Mouse (Mus musculus) retina, postnatal 7 days (tissue): ENCODE measurements around the gene Zer1.
A peak's percentile ranks its signal among the peaks of the same experiment; 100 is the strongest.
"Not testable (repeated sequence)": the region's sequence is repeated elsewhere in the genome, so short reads cannot be mapped to it uniquely, and the experiment has no call there.

Experiments
- DNase-seq: peaks from one replicate; pipeline ENCODE4 v3.0.0-alpha.2; 2012; ENCODE audit warnings: low read depth, low spot score

Gene Zer1

DNA sequence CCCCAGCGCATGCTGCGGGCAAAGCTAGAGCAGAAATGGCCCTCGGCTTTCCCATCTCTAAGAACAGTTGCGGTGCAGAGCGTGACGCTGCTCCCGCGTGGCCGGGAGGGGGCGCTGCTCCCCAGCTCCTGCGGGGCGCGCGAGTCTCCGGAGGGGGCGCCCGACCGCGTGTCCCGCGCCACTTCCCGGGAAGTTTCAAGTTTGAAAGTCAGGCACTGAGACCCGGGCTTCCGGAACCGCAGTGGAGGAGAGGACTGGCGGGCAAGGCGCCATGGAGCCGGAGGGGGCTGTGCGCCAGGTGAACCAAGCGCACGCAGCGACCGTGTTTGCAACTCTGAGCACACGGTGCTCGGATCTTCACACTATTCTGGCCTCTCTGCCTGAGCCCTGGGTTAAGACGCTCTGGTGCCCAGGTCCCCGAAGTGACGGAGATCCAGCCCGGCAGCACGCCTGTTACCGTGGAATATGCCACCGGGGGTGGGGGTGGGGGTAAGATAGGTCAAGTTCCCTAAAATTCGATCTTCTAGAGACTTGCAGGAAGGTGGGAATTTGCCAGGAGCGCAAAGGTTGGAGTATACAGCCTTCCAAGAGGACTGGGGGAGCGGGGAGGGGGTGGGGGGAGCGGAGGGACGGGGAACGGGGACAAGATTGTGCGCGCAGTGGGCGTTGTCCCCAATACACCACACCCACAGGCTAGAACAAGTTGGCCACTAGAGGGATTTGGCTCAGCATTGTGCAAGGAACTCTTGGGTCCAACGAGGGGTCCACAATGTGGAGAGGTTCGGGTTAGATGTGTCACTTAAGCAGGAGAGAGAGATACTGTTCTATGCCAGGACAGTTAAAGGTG, 46.7 kb downstream of the Zer1 start, which contains the start of gene Pkn3:
Pkn3 (plus strand) TSS at position 183 of the 847 bp plus-strand sequence.
- DNase-seq = peak; percentile 71

DNA sequence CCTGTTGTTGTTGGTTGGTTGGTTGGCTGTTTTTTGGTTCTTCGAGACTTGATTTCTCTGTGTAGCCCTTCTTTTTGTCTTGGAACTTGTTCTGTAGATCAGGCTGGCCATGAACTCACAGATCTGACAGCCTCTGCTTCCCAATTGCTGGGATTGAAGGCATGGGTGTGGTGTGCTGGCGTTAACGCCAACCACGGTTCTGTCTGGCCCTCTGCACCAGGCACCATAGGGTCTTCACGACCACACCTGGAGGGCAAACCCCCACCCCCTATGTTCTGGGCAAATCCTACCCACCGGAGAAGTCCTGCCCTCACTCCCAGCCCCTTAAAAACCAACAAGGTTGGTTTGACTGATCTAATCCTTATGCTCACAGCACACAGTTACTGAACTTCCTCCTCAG, 47.4 kb downstream of the Zer1 start:
- no peak for DNase-seq

DNA sequence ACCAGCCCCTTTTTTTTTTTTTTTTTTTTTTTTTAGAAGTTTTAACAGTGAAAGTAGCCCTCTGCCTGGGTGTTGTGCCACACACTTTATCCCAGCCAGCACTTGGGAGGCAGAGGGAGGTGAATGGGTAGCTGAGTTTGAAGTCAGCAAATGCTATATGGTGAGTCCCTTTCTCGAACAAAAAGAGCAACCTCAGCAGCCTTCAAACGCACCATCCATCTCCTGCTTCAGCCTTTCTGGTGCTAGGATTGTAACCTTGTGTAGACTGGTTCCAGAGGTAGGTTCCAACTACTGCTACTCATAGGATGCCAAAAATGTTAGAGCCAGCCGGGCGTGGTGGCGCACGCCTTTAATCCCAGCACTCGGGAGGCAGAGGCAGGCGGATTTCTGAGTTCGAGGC, 47.9 kb downstream of the Zer1 start:
- no peak for DNase-seq

DNA sequence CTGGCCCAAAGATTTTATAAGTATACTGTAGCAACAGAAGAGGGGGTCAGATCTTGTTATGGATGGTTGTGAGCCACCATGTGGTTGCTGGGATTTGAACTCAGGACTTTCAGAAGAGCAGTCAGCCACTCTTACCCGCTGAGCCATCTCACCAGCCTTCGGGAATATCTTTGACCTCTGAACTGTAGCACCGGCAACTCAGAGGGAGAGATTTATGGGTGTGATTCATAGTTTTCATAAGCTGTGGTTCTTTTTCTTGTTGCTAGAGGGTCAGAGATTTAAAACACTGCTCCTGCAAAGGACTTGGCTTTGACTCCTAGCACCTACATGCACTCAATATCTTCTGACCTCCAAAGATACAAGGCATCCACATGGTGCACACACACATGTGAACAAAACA, 48.8 kb downstream of the Zer1 start:
- DNase-seq = no peak

DNA sequence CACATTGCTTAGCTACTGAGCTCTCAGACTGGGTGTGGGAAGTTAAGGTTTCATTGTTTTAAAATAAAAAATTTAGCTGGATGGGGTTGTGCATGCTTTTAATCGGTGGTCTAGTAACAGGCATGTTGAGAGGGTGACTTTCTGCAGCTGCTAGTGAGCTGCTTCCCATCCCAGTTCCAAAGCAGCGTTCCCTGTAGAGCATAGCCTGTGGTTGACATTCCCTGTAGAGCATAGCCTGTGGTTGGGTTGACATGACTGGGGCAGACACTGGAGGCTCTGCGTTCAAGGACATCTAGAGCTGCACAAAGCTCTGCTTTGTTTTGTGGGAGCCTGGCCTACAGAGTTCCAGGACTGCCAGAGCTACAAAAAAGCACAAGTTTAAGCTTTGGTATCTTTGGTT, 51.1 kb downstream of the Zer1 start:
- no peak for DNase-seq

DNA sequence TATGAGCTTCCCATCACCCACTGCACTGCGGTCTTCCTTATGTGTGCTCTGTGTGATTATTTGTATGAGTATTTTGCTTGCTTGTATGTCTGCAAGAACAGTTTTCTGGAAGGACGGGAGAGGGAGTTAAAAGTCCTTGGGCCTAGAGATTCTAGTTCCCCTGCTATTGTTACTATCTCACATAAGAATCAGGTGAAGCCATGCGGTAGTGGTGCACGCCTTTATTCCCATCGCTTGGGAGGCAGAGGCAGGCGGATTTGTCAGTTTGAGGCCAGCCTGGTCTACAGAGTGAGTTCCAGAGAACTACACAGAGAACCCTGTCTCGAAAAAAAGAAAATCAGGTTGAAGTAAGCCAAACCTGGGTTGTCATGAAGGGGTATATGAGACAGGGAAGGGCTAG, 51.5 kb downstream of the Zer1 start:
- no peak for DNase-seq

DNA sequence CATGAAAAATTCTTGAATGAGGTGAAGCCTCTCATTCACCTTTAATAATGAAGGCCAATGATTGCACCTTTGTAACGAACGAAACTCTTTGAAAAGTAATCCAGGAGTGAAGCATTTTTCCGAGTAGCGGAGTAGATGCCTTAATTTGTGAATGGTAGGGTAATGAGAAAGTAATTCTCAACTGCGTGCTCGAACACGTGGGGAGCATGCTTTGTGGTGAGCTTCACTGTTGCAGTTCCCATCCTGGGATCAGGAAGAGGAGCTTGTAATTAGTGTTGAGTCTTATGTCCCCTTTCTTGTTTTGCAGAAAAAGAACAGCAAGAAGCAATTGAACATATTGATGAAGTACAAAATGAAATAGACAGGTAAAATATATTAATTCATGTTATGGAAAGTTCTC, 56.4 kb downstream of the Zer1 start:
- no peak for DNase-seq

DNA sequence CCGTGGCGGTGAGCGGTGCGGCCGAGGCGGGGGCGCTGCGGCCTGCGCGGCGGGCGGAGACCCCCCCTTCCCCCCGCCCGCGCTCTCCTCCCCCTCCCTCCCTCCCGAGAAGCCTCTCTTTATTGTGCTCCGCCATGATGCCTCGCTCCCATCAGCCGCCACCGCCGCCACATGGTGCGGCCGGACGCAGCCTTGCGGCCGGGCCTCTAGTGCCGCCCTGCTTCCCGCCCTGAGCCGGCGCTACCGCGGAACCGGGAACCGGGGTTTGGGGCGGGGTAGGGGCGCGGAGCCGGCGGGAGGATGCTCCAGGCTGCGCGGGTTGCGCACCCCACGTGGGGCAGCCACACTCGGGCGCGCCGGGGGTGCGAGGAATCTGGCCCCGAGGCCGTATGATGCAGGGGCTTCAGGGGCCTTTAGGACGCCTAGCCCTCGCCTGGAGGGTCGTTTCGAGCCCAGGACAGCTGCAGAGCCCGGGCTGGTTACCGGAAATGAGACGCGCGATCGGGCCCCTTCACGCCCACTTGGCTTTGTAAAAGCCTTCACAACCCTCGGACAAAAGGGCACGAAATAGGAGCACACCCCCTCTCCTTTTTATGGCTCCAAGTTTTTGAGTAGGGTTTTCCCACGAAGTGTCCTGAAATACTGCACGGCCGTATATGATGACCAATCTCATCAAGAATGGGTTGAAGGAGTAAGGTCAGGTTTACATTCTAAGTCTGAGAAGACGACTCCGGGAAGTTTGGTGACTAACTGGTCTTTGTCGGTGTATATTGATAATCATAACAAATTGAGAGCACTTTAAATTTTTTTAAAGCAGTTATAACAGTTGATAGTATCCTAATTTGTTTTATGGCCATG, 57.1 kb downstream of the Zer1 start:
- DNase-seq = peak; percentile 37

DNA sequence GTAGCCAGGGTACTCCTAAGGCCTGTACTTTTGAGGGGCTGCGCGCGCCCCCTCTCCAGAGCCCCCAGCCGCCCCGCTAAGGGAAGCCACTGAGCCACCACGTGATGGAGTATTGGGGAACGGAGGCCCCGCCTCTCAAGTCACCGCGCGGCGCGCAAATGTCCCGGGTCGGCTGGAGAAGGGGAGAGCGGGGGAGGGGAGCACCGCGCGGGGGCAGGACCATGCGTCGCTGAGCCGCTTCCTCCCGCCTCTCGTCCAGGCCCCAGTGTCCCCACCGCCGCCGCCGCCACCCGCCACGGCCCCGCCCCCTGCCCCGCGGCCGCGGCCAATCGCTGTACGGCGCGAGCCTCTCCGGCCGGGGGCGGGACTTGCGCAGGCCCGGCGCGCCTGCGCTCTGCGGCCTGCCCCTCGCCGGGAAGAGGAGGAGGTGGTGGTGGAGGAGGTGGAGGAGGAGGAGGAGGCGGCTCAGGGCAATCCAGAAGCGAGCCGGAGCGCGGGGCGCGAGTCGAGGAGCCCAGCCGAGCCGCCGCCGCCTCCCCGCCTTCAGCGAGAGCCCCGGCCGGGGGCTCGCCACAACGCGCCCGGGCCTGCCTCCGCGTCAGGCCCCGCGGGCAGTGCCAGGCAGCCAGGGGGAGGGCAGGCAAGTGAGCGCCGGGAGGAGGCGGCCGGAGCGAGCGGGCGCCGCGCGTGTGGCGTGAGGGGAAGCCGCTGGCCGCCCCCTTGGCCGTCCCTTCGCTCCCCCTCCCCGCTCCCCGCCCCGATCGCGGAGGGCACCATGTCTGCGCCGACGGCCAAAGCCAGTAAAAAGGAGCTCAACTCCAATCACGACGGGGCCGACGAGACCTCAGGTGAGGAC, 58.1 kb downstream of the Zer1 start:
- peak; percentile 90 for DNase-seq

DNA sequence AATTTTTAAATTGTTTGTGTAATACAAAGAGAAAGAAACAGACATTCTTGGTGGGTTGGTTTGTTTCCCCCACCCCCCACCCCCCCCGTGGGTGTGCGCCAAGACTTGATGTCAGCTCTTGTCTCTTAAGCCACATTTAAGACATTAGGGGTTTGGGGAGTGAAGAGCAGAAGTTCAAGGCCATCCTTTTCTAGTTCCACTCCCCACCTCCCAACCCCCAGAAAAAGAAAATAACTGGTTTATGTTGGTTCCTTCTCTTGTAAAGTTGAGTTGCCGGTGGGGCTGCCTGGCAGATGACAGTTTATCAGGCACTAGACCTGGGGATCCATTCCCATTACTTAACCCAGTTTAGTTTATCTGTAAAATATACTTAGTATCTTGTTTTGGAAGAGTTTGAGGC, 60.1 kb downstream of the Zer1 start:
- DNase-seq = no peak

DNA sequence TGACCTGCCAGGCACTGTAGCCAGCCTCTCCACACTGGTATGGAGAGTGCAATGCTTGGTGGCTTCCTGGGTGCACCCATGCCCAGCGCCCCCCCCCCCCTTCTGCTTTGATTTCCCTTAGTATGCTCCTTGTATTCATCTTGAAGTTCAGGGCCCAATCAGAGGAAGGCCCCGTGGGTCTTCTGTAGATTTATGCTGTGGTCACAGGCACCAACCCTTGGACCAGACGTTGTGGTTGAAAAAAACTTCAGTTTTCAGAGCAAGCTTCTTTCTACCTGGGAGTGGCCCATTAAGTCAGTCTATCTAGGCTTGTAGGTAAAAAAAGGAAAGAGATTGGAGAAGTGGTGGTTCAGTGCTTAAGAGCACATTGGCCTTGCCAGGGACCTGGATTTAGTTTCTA, 60.6 kb downstream of the Zer1 start:
- no peak for DNase-seq

DNA sequence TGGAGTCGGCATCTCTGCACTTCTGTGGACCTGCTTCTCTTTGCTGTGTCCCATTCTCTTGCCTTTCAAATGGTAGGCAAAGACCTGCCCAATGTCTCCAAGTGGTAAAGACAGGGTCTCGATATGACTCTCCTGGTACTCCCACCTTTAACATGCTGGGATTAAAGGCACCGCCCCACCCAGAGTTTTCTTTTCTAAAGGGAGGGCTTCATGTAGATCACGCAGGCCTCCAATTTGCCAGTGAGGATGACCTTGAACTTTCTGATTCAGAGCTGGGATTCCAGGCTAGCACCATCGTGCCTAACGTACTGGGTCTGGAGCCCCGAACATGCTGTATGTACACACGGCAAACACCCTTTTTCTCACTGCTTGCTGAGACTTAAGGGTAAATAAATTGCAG, 61.1 kb downstream of the Zer1 start:
- DNase-seq = no peak

DNA sequence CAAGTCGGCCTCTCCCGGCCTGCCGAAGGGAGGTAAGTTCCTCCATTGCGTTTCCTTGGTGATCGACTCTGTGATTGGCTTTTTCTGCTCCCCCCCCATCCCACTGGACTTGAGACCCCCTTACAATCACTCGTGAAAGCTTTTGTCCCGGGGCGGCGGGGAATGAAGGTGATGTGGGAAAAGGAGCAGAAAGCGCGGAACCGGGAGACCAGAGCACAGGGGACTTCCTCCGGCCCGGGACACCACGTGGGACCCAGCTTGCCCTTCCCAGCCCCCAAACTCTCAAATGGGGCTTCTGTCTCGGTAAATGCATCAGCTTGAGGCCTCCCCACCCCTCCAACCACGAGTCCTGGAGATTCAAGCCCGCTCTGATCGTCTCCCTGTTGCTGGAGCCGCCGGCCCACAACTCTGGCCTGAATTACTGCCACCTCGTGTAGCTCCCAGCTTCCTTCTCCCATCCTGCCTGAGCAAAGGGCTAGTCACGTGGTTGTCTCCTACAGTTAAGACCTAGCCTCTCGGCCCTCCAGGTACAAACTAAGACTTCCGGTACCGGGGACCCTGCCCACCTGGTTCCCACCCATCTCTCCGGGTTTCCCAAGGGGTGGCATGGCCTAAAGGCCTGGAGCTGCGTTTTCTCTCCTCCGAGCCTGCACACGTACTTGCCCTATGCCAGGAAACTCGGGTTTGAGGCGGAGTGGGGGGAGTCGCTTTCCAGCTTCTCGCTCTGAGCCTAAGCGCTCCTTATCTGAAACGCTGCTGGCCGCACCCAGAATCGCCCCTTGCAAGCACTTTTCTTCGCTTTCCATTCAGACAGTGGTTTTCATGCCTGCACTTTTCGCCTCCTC, 61.9 kb downstream of the Zer1 start:
- peak; percentile 30 for DNase-seq

DNA sequence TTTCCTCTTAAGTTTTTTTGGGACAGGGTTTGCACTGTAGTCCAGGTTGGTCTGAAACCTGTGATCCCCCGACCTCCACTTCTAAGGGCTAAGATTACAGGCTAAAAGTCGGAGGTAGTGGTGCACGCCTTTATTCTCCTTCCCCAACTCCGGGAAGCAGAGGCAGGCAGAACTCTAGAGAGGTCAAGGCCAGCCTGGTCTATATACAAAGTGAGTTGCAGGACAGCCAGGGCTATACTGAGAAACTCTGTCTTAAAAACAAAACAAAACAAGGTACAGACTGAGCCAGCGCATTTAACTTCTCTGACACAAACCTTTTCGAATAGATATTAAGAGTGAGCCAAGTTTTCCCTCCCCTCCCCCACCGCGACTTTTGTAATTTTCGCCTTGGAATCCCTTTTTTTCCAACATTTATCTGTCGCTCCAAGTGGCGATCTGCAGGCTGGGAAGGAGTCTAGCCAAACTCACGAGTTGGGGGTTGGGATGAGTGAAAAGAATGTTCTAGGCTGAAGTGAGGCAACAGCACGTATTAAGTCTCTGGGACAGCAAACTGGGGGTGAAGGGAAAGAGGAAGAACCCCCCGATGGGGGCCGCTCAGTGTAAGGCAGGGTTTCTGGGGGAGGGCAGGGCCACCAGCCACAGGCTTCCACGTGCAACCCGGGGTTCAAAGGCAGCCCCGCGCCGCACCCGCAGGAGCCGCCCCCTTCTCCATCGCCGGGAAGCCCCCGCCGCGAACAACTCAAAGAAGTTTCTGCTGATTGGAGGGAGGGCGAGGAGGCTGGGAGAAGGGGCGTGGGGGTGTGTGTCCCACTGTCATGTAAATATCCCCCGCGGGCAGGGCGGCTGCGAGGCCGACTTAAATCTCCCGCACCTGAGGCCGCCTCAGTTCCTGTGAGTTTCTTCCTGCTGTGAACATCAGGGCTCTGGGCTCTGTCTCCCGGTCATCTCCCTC, 62.9 kb downstream of the Zer1 start:
- DNase-seq = no peak

DNA sequence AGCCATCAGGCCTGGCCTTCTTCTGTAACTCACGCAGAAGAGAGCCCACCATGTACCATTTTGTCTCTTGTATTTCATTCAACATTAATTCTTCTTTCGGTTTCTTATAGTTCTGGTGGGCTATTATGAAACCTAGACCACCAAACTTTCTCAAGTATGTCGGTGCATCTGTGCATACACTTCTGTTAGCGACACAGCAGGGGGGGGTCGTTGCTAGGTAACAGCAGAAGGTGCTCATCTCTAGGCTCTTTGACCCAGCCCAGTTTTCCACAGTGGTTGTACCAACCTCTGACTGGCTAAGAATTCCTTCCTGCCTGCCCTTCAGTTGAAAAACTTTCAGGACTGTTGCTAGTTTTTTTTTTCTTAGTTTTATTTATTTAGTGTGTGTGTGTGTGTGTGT, 66.0 kb downstream of the Zer1 start:
- no peak for DNase-seq

DNA sequence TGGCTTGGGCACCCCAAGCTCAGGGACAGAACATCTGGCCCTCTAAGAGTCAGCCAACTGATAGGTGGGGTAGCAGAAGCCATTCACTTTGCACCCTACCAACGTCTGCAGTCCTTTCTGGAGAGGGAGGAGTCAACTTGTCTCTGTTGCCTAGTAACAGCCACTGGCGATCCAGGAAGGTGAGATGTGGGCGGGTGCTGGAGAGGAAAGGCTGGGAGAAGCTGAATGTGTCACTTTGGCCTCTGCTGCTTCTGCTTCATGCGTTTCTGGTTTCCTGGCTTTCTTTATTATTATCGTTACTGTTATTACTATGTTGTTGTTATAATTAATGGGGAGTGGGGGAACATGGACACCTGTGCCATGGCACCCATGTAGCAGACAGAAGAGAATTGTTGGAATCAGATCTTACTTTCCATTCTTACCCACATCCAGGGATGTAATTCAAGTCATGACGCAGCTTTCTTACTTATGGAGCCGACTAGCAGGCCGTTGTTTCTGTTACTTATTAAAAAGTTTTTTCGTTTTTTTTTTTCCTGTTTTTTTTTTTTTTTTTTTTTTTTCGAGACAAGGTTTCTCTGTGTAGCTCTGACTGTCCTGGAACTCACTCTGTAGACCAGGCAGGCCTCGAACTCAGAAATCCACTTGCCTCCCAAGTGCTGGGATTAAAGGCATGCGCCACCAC, 67.0 kb downstream of the Zer1 start, which contains the start of gene Set:
Set (plus strand) TSS at position 156 of the 682 bp plus-strand sequence.
- DNase-seq = no peak

DNA sequence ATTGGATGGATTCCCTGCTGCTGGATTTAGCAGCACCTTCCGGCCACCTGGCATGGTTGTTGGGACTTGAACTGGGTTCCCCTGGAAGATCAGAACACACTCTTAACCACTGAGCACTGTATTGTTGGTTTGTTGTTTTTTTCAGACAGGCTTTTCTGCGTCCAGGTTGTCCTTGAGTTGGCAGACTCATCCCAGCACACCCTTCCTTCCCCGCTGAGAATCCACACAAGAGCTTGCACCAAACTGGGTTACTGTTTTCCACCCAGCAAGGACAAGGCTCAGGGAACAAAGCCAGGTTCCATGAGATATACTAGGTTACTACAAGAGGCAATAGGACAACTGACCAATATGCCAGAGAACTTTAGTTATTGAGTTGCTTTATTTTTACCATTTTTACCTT, 67.6 kb downstream of the Zer1 start:
- DNase-seq = no peak

DNA sequence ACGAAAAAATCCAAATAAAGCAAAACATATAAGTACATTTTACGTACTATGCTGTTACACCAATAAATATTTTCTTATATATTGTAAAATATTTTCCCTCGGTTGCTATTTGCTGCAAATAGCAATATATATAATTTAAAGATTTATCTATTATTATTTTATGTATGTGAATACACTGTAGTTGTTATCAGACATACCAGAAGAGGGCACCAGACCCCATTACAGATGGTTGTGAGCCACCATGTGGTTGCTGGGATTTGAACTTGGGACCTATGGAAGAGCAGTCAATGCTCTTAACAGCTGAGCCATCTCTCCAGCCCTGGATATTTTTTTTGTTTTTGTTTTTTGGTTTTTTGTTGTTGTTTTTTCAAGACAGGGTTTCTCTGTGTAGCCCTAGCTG, 69.1 kb downstream of the Zer1 start:
- DNase-seq = not testable (repeated sequence)
